12 mouse cellular contexts compared by ENCODE assay signal in genomic region chrX:13513127-13513526, GRCm38 (mm10). TPM values are rescaled to one million over a fixed set of nuclear protein-coding genes. Genes with fewer than 3 reads are reported as not detected.
DNase-seq lines count a peak whose midpoint lies in the region; ATAC-seq and TF ChIP-seq lines count a peak whose summit lies in the region.
"Had no signal": no experiment of that assay in that cellular context is flagged by ENCODE, and none has a peak within 500 bp of the region (broad histone marks: within the 10 kb centered on the region; RNA-seq: fewer than 3 reads in every experiment).

No protein-coding gene starts in this region.

- H3K27me3 ChIP-seq in stomach, postnatal 0 days (ENCODE audit: control insufficient read depth, insufficient read depth, low read length), result no peaks in the 10 kb centered on the region
- H3K27me3 ChIP-seq: hindbrain, embryonic 15.5 days; neural tube, embryonic 15.5 days had no signal

- WGBS in bone marrow, adult 2 months, result 45% methylated on average over 2 of the region's 2 CpGs
- 51% methylated on average over 2 of the region's 2 CpGs for WGBS in stomach, postnatal 0 days

- TF ChIP-seq POLR2A in bone marrow, adult 2 months (IDR thresholded peaks at IDR 0.05; ENCODE audit: borderline replicate concordance, control insufficient read depth, low read depth, low read length), result no peak

- peak; percentile 6 for DNase-seq in embryo, embryonic 11 days
- DNase-seq in embryo, embryonic 10.5 days (ENCODE audit: low spot score), result no peak
- no peak for DNase-seq in left cerebral cortex, adult 2 months (ENCODE audit: extremely low spot score in 1 of 2, low spot score in 2 of 2)
- DNase-seq in left cerebral cortex, adult 9 months (ENCODE audit: low spot score in 2 of 2), result no peak
- peak; percentile 21 for DNase-seq in stomach, postnatal 0 days (ENCODE audit: low spot score)
- no peak for DNase-seq in neural tube, embryonic 10.5 days (ENCODE audit: extremely low spot score, low spot score)
- no peak for DNase-seq in spleen, postnatal 4 days (ENCODE audit: low spot score in 2 of 2)

- H3K4me1 ChIP-seq in bone marrow, adult 2 months (ENCODE audit: control insufficient read depth, insufficient read depth, low read length), result peaks cover 3% of the 10 kb centered on the region; the same call in 1 of the 2 replicates
- no peaks in the 10 kb centered on the region for H3K4me1 ChIP-seq in stomach, postnatal 0 days (replicated peaks; ENCODE audit: control insufficient read depth, insufficient read depth)
- H3K4me1 ChIP-seq: hindbrain, embryonic 15.5 days; neural tube, embryonic 15.5 days had no signal

- H3K36me3 ChIP-seq in stomach, postnatal 0 days (ENCODE audit: control insufficient read depth, insufficient read depth, low read length), result no peaks in the 10 kb centered on the region
- H3K36me3 ChIP-seq: hindbrain, embryonic 15.5 days; neural tube, embryonic 15.5 days had no signal

- ATAC-seq in stomach, postnatal 0 days (ENCODE audit: low FRiP score, low TSS enrichment), result no peak

- H3K9me3 ChIP-seq in stomach, postnatal 0 days (ENCODE audit: control insufficient read depth, low read length), result no peaks in the 10 kb centered on the region
- H3K9me3 ChIP-seq: hindbrain, embryonic 15.5 days; neural tube, embryonic 15.5 days had no signal

- peak; percentile 43 for TF ChIP-seq CTCF in left cerebral cortex, adult 2 months (IDR thresholded peaks at IDR 0.05)
- TF ChIP-seq CTCF in bone marrow, adult 2 months (IDR thresholded peaks at IDR 0.05; ENCODE audit: control insufficient read depth, insufficient read depth, low read length), result peak; percentile 28
- TF ChIP-seq CTCF in stomach, postnatal 0 days (IDR thresholded peaks at IDR 0.05; ENCODE audit: low read depth), result peak; percentile 61

- no peak overlapping the region for H3K4me2 ChIP-seq in stomach, postnatal 0 days (replicated peaks; ENCODE audit: low read depth)
- H3K4me2 ChIP-seq: hindbrain, embryonic 15.5 days; neural tube, embryonic 15.5 days had no signal

- H3K4me3 ChIP-seq in left cerebral cortex, adult 2 months, result no peak overlapping the region
- H3K4me3 ChIP-seq in bone marrow, adult 2 months (replicated peaks; ENCODE audit: control insufficient read depth, low read depth, low read length), result no peak overlapping the region
- no peak overlapping the region for H3K4me3 ChIP-seq in stomach, postnatal 0 days (ENCODE audit: low read depth, low read length)
- H3K4me3 ChIP-seq: hindbrain, embryonic 15.5 days; neural tube, embryonic 15.5 days had no signal

- peak overlapping the region; percentile 50 for H3K27ac ChIP-seq in left cerebral cortex, adult 2 months
- no peak overlapping the region for H3K27ac ChIP-seq in bone marrow, adult 2 months (ENCODE audit: control insufficient read depth, insufficient read depth, low read depth, low read length, poor library complexity)
- H3K27ac ChIP-seq in stomach, postnatal 0 days (replicated peaks), result no peak overlapping the region
- H3K27ac ChIP-seq: hindbrain, embryonic 15.5 days; neural tube, embryonic 15.5 days had no signal

- intact Hi-C loops in left cerebral cortex, adult 2 months (cut with DNase I), result loop anchor here (5.0 to 10.0 kb wide), 3 partner anchors 168 to 286 kb away; partner anchors contain the start of gene Ddx3x

- TF ChIP-seq EP300 in stomach, postnatal 0 days (optimal IDR thresholded peaks at IDR 0.05), result no peak

- no peak overlapping the region for H3K9ac ChIP-seq in stomach, postnatal 0 days (ENCODE audit: low read length)
- H3K9ac ChIP-seq: hindbrain, embryonic 15.5 days; neural tube, embryonic 15.5 days had no signal

RNA-seq across cellular contexts. Expression of gene Nyx, which starts 47.2 kb away (rescaled TPM):
- under 1 TPM; 0.23 to 0.66 TPM for total RNA-seq in left cerebral cortex, adult 2 months (2021)
- polyA plus RNA-seq in bone marrow, adult 2 months (2011; ENCODE audit: insufficient read depth, insufficient read length, low replicate concordance, missing spikeins), result 0.68 TPM in 1 of 2 replicates, not detected in the other
- polyA plus RNA-seq in stomach, postnatal 0 days (2015; fragmentation: Nextera tagmentation; extraction: Ambion mirVana), result 0.04 and 0.08 TPM in 2 replicates
- total RNA-seq: megakaryocyte, adult 5-6 weeks had no signal
- polyA plus RNA-seq: embryonic facial prominence, embryonic 11.5 days had no signal

Comparison
In these comparisons a context has a peak if more than half of its experiments do, and no peak if none do; other contexts are left out.
1. DNase-seq: peak in embryo, embryonic 11 days (single experiment) and stomach, postnatal 0 days (single experiment); none in embryo, embryonic 10.5 days (single experiment), left cerebral cortex, adult 2 months (0 of 2), left cerebral cortex, adult 9 months (0 of 2), neural tube, embryonic 10.5 days (single experiment) and spleen, postnatal 4 days (0 of 2).
2. Peak in every context shown above with its lines, with median percentiles within 50 percentile points of each other: CTCF ChIP-seq.